Mouse (Mus musculus): ENCODE measurements around the gene Fam222a. TPM values are rescaled to one million over a fixed set of nuclear protein-coding genes. Genes with fewer than 3 reads are reported as not detected.

Gene Fam222a
- polyA plus RNA-seq, 2 experiments: 0.56 to 0.71 TPM

DNA sequence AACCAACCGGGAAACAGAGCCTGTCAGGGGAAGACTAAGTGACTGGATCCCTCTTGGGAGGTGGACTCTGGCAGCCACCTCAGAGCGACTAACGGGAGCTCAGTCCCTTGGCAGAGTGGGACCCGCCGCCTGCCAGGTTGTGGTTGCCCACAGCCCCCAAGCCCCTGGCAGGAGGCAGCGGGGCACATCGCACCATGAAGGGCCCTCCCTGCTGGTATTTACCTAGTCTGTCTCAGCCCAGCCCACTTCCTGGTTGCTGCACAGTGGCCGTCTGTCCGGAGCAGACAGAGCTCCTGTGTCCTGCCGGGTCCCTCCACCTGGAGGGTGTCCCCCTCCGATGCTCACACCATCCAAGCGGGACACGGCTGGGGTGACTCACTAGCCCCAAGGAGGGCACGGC, 83.2 kb downstream of the Fam222a start:
- no peaks in the 10 kb centered on the region for H3K9me3 ChIP-seq (ENCODE audit: control insufficient read depth, low read length)
- WGBS (ENCODE audit: insufficient replicate concordance): 38% methylated on average over 14 of the region's 14 CpGs
- H3K27ac ChIP-seq: no peak overlapping the region
- DNase-seq (ENCODE audit: low read depth in 3 of 3, low spot score in 3 of 3) (no peak), ATAC-seq (ENCODE audit: insufficient read depth) (no peak)
- no peak overlapping the region for H3K4me3 ChIP-seq (ENCODE audit: insufficient read depth in 1 of 2, low read depth in 2 of 2, low read length in 2 of 2)
- no peaks in the 10 kb centered on the region for H3K36me3 ChIP-seq (replicated peaks; ENCODE audit: control insufficient read depth, insufficient read depth, low read depth)
- peaks cover 0 to 13% of the 10 kb centered on the region in 2 experiments; a peak in 2 of 4 replicates for H3K4me1 ChIP-seq (replicated peaks; ENCODE audit: control insufficient read depth in 2 of 2, insufficient read depth in 2 of 2, low read length in 1 of 2)
- H3K27me3 ChIP-seq (ENCODE audit: control insufficient read depth, insufficient read depth, low read length): no peaks in the 10 kb centered on the region; the same call in 1 of the 2 replicates
- no peak for TF ChIP-seq EP300 (IDR thresholded peaks at IDR 0.05; ENCODE audit: low read depth)
- no peak for TF ChIP-seq CTCF (IDR thresholded peaks at IDR 0.05; ENCODE audit: low read depth)
- no peak overlapping the region for H3K4me2 ChIP-seq (ENCODE audit: low read depth)
- no peak overlapping the region for H3K9ac ChIP-seq (replicated peaks)

DNA sequence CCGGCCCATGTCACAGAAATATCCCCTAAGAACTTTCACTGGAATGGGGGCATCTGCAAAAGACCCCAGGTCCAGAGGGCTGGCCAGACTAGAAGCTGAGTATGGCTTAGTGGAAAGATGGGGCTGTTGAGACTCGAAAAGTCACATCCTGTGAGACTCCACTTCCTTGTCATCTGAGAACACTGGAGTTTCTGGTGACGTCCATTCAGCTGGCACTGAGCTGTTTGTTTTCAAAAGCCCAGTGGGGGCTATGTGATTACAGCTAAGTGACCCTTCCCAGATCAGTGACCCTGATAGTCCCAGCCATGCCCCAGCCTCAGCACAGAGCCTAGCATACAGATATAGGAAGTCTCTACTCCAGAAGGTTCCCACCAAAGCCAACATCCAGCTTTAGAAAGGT, 83.6 kb downstream of the Fam222a start:
- DNase-seq (ENCODE audit: low read depth in 3 of 3, low spot score in 3 of 3) (no peak), ATAC-seq (ENCODE audit: insufficient read depth) (no peak)
- Histone ChIP-seq H3K4me3 (ENCODE audit: insufficient read depth in 1 of 2, low read depth in 2 of 2, low read length in 2 of 2) (no peak overlapping the region), H3K4me2 (ENCODE audit: low read depth) (no peak overlapping the region), H3K9ac (replicated peaks) (no peak overlapping the region), H3K9me3 (ENCODE audit: control insufficient read depth, low read length) (no peaks in the 10 kb centered on the region), H3K4me1 (replicated peaks; ENCODE audit: control insufficient read depth in 2 of 2, insufficient read depth in 2 of 2, low read length in 1 of 2) (peaks cover 0 to 13% of the 10 kb centered on the region in 2 experiments; a peak in 2 of 4 replicates), H3K27ac (no peak overlapping the region), H3K36me3 (replicated peaks; ENCODE audit: control insufficient read depth, insufficient read depth, low read depth) (no peaks in the 10 kb centered on the region), H3K27me3 (ENCODE audit: control insufficient read depth, insufficient read depth, low read length) (no peaks in the 10 kb centered on the region; the same call in 1 of the 2 replicates)
- TF ChIP-seq EP300 (IDR thresholded peaks at IDR 0.05; ENCODE audit: low read depth) (no peak), CTCF (IDR thresholded peaks at IDR 0.05; ENCODE audit: low read depth) (no peak)
- 39% methylated on average over 3 of the region's 3 CpGs for WGBS (ENCODE audit: insufficient replicate concordance)

DNA sequence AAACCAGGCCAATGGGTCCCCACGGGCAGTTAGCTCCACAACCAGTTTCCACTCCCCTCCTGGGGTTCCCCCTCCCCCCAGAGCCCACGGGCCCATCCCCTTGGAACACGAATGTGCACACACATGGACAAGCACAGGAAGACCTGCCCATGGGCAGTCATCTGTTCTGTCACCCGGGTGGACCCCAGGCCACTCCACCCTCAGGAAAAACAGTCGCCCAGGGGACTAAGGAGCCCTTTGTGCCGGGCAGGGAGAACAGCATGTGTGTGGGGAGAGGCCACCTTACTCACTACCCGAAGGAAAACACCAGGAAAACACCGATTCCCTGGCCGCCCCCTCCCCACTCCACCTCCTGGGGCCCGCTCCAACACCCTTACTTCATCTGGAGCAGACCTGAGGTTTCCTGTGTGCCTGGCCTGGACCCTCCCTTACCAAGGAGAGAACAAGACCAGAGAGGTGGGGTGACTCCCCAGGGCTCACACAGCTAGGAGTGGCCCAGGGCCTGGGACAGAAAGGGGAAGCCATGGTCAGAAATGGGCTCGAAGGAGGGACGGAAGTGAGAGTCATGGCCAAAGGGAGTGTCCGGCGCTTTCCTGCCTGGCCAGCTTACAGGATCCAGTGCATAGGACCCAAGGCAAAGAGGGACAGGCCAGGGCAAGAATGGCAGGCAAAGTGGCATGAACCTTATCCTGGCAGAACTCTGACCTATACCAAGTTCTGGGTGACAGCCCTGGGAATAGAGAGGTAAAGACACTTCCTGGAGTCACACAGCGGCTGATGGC, 86.0 kb downstream of the Fam222a start:
- Histone ChIP-seq H3K9ac (replicated peaks) (no peak overlapping the region), H3K9me3 (ENCODE audit: control insufficient read depth, low read length) (no peaks in the 10 kb centered on the region), H3K27me3 (ENCODE audit: control insufficient read depth, insufficient read depth, low read length) (peaks cover 22% of the 10 kb centered on the region), H3K27ac (no peak overlapping the region), H3K4me3 (ENCODE audit: insufficient read depth in 1 of 2, low read depth in 2 of 2, low read length in 2 of 2) (no peak overlapping the region), H3K4me2 (ENCODE audit: low read depth) (no peak overlapping the region), H3K36me3 (replicated peaks; ENCODE audit: control insufficient read depth, insufficient read depth, low read depth) (no peaks in the 10 kb centered on the region), H3K4me1 (replicated peaks; ENCODE audit: control insufficient read depth in 2 of 2, insufficient read depth in 2 of 2, low read length in 1 of 2) (0 out of 4 replicates have a peak, but pooled peaks cover 0 to 3% of the 10 kb centered on the region in 2 experiments)
- 55% methylated on average over 12 of the region's 15 CpGs for WGBS (ENCODE audit: insufficient replicate concordance)
- ATAC-seq (ENCODE audit: insufficient read depth): no peak
- TF ChIP-seq EP300 (IDR thresholded peaks at IDR 0.05; ENCODE audit: low read depth) (no peak), CTCF (IDR thresholded peaks at IDR 0.05; ENCODE audit: low read depth) (no peak)
- DNase-seq (ENCODE audit: low read depth in 3 of 3, low spot score in 3 of 3): no peak

DNA sequence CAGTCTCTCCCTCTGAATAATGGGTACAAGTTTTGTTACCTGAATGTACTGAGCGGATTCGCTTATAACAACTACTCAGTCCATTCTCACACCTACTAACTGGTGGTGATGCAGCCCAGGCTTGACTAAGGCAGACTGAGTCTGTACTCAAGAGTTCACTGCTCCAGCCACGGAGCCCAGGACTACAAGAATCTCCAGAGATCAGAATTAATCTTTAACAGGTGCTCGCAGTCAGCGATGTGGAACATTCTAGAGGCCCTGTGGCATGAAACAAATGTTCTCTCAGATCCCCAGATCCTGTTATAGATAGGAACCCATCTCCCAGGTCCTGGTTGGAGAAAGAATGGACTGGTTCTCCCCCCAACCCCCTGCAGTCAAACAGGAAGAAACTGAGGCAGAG, 87.9 kb downstream of the Fam222a start:
- ATAC-seq (ENCODE audit: insufficient read depth) (no peak), DNase-seq (ENCODE audit: low read depth in 3 of 3, low spot score in 3 of 3) (no peak)
- TF ChIP-seq CTCF (IDR thresholded peaks at IDR 0.05; ENCODE audit: low read depth) (no peak), EP300 (IDR thresholded peaks at IDR 0.05; ENCODE audit: low read depth) (no peak)
- no peak overlapping the region for H3K4me2 ChIP-seq (ENCODE audit: low read depth)
- H3K27me3 ChIP-seq (ENCODE audit: control insufficient read depth, insufficient read depth, low read length): peaks cover 29% of the 10 kb centered on the region
- H3K4me3 ChIP-seq (ENCODE audit: insufficient read depth in 1 of 2, low read depth in 2 of 2, low read length in 2 of 2): no peak overlapping the region
- no peaks in the 10 kb centered on the region for H3K36me3 ChIP-seq (replicated peaks; ENCODE audit: control insufficient read depth, insufficient read depth, low read depth)
- no peak overlapping the region for H3K9ac ChIP-seq (replicated peaks)
- H3K27ac ChIP-seq: no peak overlapping the region
- no peaks in the 10 kb centered on the region for H3K4me1 ChIP-seq (replicated peaks; ENCODE audit: control insufficient read depth in 2 of 2, insufficient read depth in 2 of 2, low read length in 1 of 2)
- WGBS (ENCODE audit: insufficient replicate concordance): 70% methylated on average over 5 of the region's 5 CpGs
- H3K9me3 ChIP-seq (ENCODE audit: control insufficient read depth, low read length): no peaks in the 10 kb centered on the region

DNA sequence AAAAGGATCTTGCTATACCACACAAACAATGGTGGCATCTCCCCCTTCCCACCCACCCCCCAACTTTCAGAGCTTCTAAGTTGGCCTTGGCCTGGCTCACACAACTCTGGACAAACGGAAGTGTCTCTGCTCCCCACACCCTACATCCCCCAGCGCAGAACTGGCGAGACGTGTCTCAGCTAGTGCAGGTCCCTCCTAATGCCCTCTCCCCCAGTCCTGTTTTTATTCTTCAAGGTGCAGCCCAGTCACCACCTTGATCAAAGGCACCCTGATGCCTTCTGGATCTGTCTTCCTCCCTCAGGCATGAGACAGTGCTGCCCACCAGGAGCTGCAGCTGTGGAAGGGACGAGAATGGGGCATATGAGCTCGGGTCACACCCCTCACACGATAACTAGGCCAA, 88.5 kb downstream of the Fam222a start:
- Histone ChIP-seq H3K27ac (no peak overlapping the region), H3K4me2 (ENCODE audit: low read depth) (no peak overlapping the region), H3K9ac (replicated peaks) (no peak overlapping the region), H3K36me3 (replicated peaks; ENCODE audit: control insufficient read depth, insufficient read depth, low read depth) (no peaks in the 10 kb centered on the region), H3K4me3 (ENCODE audit: insufficient read depth in 1 of 2, low read depth in 2 of 2, low read length in 2 of 2) (no peak overlapping the region), H3K9me3 (ENCODE audit: control insufficient read depth, low read length) (no peaks in the 10 kb centered on the region), H3K27me3 (ENCODE audit: control insufficient read depth, insufficient read depth, low read length) (peaks cover 29% of the 10 kb centered on the region), H3K4me1 (replicated peaks; ENCODE audit: control insufficient read depth in 2 of 2, insufficient read depth in 2 of 2, low read length in 1 of 2) (no peaks in the 10 kb centered on the region)
- no peak for ATAC-seq (ENCODE audit: insufficient read depth)
- DNase-seq (ENCODE audit: low read depth in 3 of 3, low spot score in 3 of 3): no peak
- TF ChIP-seq EP300 (IDR thresholded peaks at IDR 0.05; ENCODE audit: low read depth) (no peak), CTCF (IDR thresholded peaks at IDR 0.05; ENCODE audit: low read depth) (no peak)
- 59% methylated on average over 7 of the region's 7 CpGs for WGBS (ENCODE audit: insufficient replicate concordance)
